8 mouse cellular contexts compared by ENCODE assay signal in the genomic region with DNA sequence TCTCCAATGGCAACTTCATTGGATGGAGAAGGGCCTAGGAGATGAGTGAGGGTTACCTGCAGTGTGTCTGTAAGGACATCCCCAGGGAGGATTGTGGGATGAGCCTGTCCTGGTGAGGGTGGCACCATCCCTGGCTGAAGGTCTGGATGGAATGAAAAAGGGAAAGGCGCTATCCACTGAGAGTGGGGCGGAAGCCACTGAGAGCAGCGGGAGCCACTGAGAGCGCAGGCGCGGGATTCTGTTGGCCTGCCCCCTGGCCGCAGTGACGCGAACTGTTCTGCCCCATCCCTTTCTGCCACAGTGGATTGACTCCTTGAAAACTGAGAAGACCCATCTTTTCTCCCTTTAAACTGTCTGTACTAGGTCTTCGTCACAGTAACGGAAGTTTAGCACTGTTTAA.
DNase-seq lines count a peak whose midpoint lies in the region; ATAC-seq and TF ChIP-seq lines count a peak whose summit lies in the region.

No protein-coding gene starts in this region.

- TF ChIP-seq EP300 in heart, adult 2 months (IDR thresholded peaks at IDR 0.05; ENCODE audit: insufficient read depth, low read depth, low read length), result no peak
- no peak for TF ChIP-seq EP300 in liver, embryonic 14.5 days (IDR thresholded peaks at IDR 0.05; ENCODE audit: low read depth)

- TF ChIP-seq CTCF in heart, adult 2 months (IDR thresholded peaks at IDR 0.05), result peak; percentile 40
- TF ChIP-seq CTCF in E14TG2a.4 (conservative IDR thresholded peaks at IDR 0.05; ENCODE audit: low read length), result peak; percentile 78
- TF ChIP-seq CTCF in liver, embryonic 14.5 days (IDR thresholded peaks at IDR 0.05; ENCODE audit: low read depth), result peak; percentile 49

- no peak overlapping the region for H3K9ac ChIP-seq in heart, adult 2 months (ENCODE audit: low read depth, low read length)
- H3K9ac ChIP-seq in embryonic facial prominence, embryonic 15.5 days, result no peak overlapping the region
- H3K9ac ChIP-seq in liver, embryonic 14.5 days (replicated peaks), result no peak overlapping the region

- no peaks in the 10 kb centered on the region for H3K27me3 ChIP-seq in heart, adult 2 months (ENCODE audit: control insufficient read depth, insufficient read depth, low read length)
- peaks cover 12% of the 10 kb centered on the region for H3K27me3 ChIP-seq in E14TG2a.4 (ENCODE audit: insufficient read depth, low read length)
- H3K27me3 ChIP-seq in embryonic facial prominence, embryonic 15.5 days, result no peaks in the 10 kb centered on the region
- no peaks in the 10 kb centered on the region for H3K27me3 ChIP-seq in liver, embryonic 14.5 days (ENCODE audit: control insufficient read depth, insufficient read depth, low read length)

- H3K79me2 ChIP-seq in heart, adult 2 months (replicated peaks; ENCODE audit: control insufficient read depth, insufficient read depth, low read length), result no peaks in the 10 kb centered on the region

- WGBS in heart, adult 2 months, result 29% methylated on average over 11 of the region's 11 CpGs
- WGBS in embryonic facial prominence, embryonic 15.5 days, result 19% methylated on average over 11 of the region's 11 CpGs
- 23% methylated on average over 11 of the region's 11 CpGs for WGBS in liver, embryonic 14.5 days (ENCODE audit: insufficient replicate concordance)

- intact Hi-C loops in heart, adult 2 months (cut with DNase I), result no loop called here
- intact Hi-C loops in heart, postnatal 14 days (cut with DNase I), result no loop called here

- no peak for DNase-seq in heart, adult 2 months
- DNase-seq in heart, postnatal 14 days, result no peak
- DNase-seq in liver, embryonic 14.5 days (ENCODE audit: low read depth in 3 of 3, low spot score in 3 of 3), result no peak
- DNase-seq in adipocyte (ENCODE audit: low spot score), result no peak
- no peak for DNase-seq in urinary bladder, postnatal 4 days (ENCODE audit: low spot score in 2 of 2)
- DNase-seq in ovary, postnatal 10 days (ENCODE audit: low spot score), result no peak

- H3K9me3 ChIP-seq in E14TG2a.4 (ENCODE audit: low read length), result no peaks in the 10 kb centered on the region
- H3K9me3 ChIP-seq in embryonic facial prominence, embryonic 15.5 days (replicated peaks), result no peaks in the 10 kb centered on the region
- no peaks in the 10 kb centered on the region for H3K9me3 ChIP-seq in liver, embryonic 14.5 days (ENCODE audit: control insufficient read depth, low read length)

- no peak for ATAC-seq in embryonic facial prominence, embryonic 15.5 days (ENCODE audit: insufficient number of reproducible peaks, low FRiP score, low TSS enrichment, low read depth)
- ATAC-seq in liver, embryonic 14.5 days (ENCODE audit: insufficient read depth), result no peak

- no peak overlapping the region for H3K27ac ChIP-seq in heart, adult 2 months
- H3K27ac ChIP-seq in embryonic facial prominence, embryonic 15.5 days (replicated peaks), result no peak overlapping the region
- H3K27ac ChIP-seq in liver, embryonic 14.5 days, result no peak overlapping the region

- no peaks in the 10 kb centered on the region for H3K36me3 ChIP-seq in heart, adult 2 months (ENCODE audit: control insufficient read depth, insufficient read depth, low read length)
- no peaks in the 10 kb centered on the region for H3K36me3 ChIP-seq in E14TG2a.4 (ENCODE audit: insufficient read depth, low read length)
- no peaks in the 10 kb centered on the region for H3K36me3 ChIP-seq in embryonic facial prominence, embryonic 15.5 days
- H3K36me3 ChIP-seq in liver, embryonic 14.5 days (replicated peaks; ENCODE audit: control insufficient read depth, insufficient read depth, low read depth), result no peaks in the 10 kb centered on the region

- H3K4me2 ChIP-seq in embryonic facial prominence, embryonic 15.5 days (replicated peaks), result 0 out of 2 replicates have a peak overlapping the region, but pooled peaks have one; percentile 17
- no peak overlapping the region for H3K4me2 ChIP-seq in liver, embryonic 14.5 days (ENCODE audit: low read depth)

- no peak for TF ChIP-seq POLR2A in heart, adult 2 months (IDR thresholded peaks at IDR 0.05; ENCODE audit: insufficient read depth, low read depth, low read length)

- H3K4me1 ChIP-seq in heart, adult 2 months (ENCODE audit: control insufficient read depth, insufficient read depth, low read length), result no peaks in the 10 kb centered on the region
- H3K4me1 ChIP-seq in E14TG2a.4 (replicated peaks; ENCODE audit: low read depth, low read length), result peaks cover 47% of the 10 kb centered on the region
- no peaks in the 10 kb centered on the region for H3K4me1 ChIP-seq in embryonic facial prominence, embryonic 15.5 days
- H3K4me1 ChIP-seq in liver, embryonic 14.5 days (replicated peaks; ENCODE audit: control insufficient read depth in 2 of 2, insufficient read depth in 2 of 2, low read length in 1 of 2), result no peaks in the 10 kb centered on the region

- H3K4me3 ChIP-seq in heart, adult 2 months, result no peak overlapping the region
- H3K4me3 ChIP-seq in E14TG2a.4 (replicated peaks; ENCODE audit: low read length), result peak overlapping the region; percentile 27; the same call in 1 of the 2 replicates
- H3K4me3 ChIP-seq in embryonic facial prominence, embryonic 15.5 days (replicated peaks), result no peak overlapping the region
- H3K4me3 ChIP-seq in liver, embryonic 14.5 days (ENCODE audit: insufficient read depth in 1 of 2, low read depth in 2 of 2, low read length in 2 of 2), result no peak overlapping the region
